Mouse (Mus musculus): ENCODE measurements around the gene Tnp1. TPM values are rescaled to one million over a fixed set of nuclear protein-coding genes. Genes with fewer than 3 reads are reported as not detected.

The Tnp1 gene
- polyA plus RNA-seq, 1 experiment = not detected

- H3K27me3 ChIP-seq (ENCODE audit: control insufficient read depth, insufficient read depth, insufficient read length) = no peaks in the 10 kb centered on the region
- H3K4me3 ChIP-seq (ENCODE audit: insufficient read depth, poor library complexity, severe bottlenecking) = no peak overlapping the region
- H3ac ChIP-seq (ENCODE audit: control insufficient read depth, insufficient read length, low read depth) = no peak overlapping the region
- H3K79me3 ChIP-seq (ENCODE audit: low read depth) = no peaks in the 10 kb centered on the region
- H3K79me2 ChIP-seq (ENCODE audit: control insufficient read depth, insufficient read depth) = no peaks in the 10 kb centered on the region
- TF ChIP-seq CTCF (IDR thresholded peaks at IDR 0.05; ENCODE audit: control insufficient read depth, insufficient read depth, insufficient read length) (no peak), MAX (IDR thresholded peaks at IDR 0.05) (no peak), USF1 (IDR thresholded peaks at IDR 0.05; ENCODE audit: low read depth) (no peak), MYOD1 (IDR thresholded peaks at IDR 0.05; ENCODE audit: control insufficient read depth, insufficient read length, low read depth) (no peak), MYOG (IDR thresholded peaks at IDR 0.05; ENCODE audit: control insufficient read depth, extremely low read depth, insufficient read length) (no peak), FOSL1 (IDR thresholded peaks at IDR 0.05; ENCODE audit: insufficient read depth, low read length, poor library complexity, severe bottlenecking) (no peak), CEBPB (IDR thresholded peaks at IDR 0.05; ENCODE audit: low read depth) (no peak)
- H3K36me3 ChIP-seq (ENCODE audit: control insufficient read depth, insufficient read depth) = no peaks in the 10 kb centered on the region
Measured at GRCm38 (mm10) chr1:73055820-73056219, 40.1 kb upstream of the Tnp1 start.

GRCm38 (mm10) chr1:73055206-73055605 lies 39.5 kb upstream of the Tnp1 start:
- H3K27me3 ChIP-seq (ENCODE audit: control insufficient read depth, insufficient read depth, insufficient read length) = no peaks in the 10 kb centered on the region
- no peak for TF ChIP-seq MAX (IDR thresholded peaks at IDR 0.05)
- no peaks in the 10 kb centered on the region for H3K36me3 ChIP-seq (ENCODE audit: control insufficient read depth, insufficient read depth)
- H3K79me3 ChIP-seq (ENCODE audit: low read depth) = no peaks in the 10 kb centered on the region
- no peak overlapping the region for H3ac ChIP-seq (ENCODE audit: control insufficient read depth, insufficient read length, low read depth)
- H3K4me3 ChIP-seq (ENCODE audit: insufficient read depth, poor library complexity, severe bottlenecking) = no peak overlapping the region
- H3K79me2 ChIP-seq (ENCODE audit: control insufficient read depth, insufficient read depth) = no peaks in the 10 kb centered on the region

GRCm38 (mm10) chr1:73053545-73054326 lies 38.0 kb upstream of the Tnp1 start:
- H3K36me3 ChIP-seq (ENCODE audit: control insufficient read depth, insufficient read depth) = no peaks in the 10 kb centered on the region
- no peaks in the 10 kb centered on the region for H3K79me2 ChIP-seq (ENCODE audit: control insufficient read depth, insufficient read depth)
- H3K27me3 ChIP-seq (ENCODE audit: control insufficient read depth, insufficient read depth, insufficient read length) = no peaks in the 10 kb centered on the region
- no peak overlapping the region for H3K4me3 ChIP-seq (ENCODE audit: insufficient read depth, poor library complexity, severe bottlenecking)
- no peaks in the 10 kb centered on the region for H3K79me3 ChIP-seq (ENCODE audit: low read depth)
- TF ChIP-seq CTCF (IDR thresholded peaks at IDR 0.05; ENCODE audit: control insufficient read depth, insufficient read depth, insufficient read length) = no peak
- TF ChIP-seq FOSL1 (IDR thresholded peaks at IDR 0.05; ENCODE audit: insufficient read depth, low read length, poor library complexity, severe bottlenecking) = no peak
- TF ChIP-seq MAX (IDR thresholded peaks at IDR 0.05) = no peak
- no peak for TF ChIP-seq MYOG (IDR thresholded peaks at IDR 0.05; ENCODE audit: control insufficient read depth, extremely low read depth, insufficient read length)
- TF ChIP-seq CEBPB (IDR thresholded peaks at IDR 0.05; ENCODE audit: low read depth) = no peak
- no peak for TF ChIP-seq USF1 (IDR thresholded peaks at IDR 0.05; ENCODE audit: low read depth)
- TF ChIP-seq MYOD1 (IDR thresholded peaks at IDR 0.05; ENCODE audit: control insufficient read depth, insufficient read length, low read depth) = no peak
- H3ac ChIP-seq (ENCODE audit: control insufficient read depth, insufficient read length, low read depth) = no peak overlapping the region

- H3K36me3 ChIP-seq (ENCODE audit: control insufficient read depth, insufficient read depth) = no peaks in the 10 kb centered on the region
- no peak overlapping the region for H3ac ChIP-seq (ENCODE audit: control insufficient read depth, insufficient read length, low read depth)
- TF ChIP-seq USF1 (IDR thresholded peaks at IDR 0.05; ENCODE audit: low read depth) (no peak), FOSL1 (IDR thresholded peaks at IDR 0.05; ENCODE audit: insufficient read depth, low read length, poor library complexity, severe bottlenecking) (no peak), MAX (IDR thresholded peaks at IDR 0.05) (no peak)
- H3K27me3 ChIP-seq (ENCODE audit: control insufficient read depth, insufficient read depth, insufficient read length) = no peaks in the 10 kb centered on the region
- no peaks in the 10 kb centered on the region for H3K79me2 ChIP-seq (ENCODE audit: control insufficient read depth, insufficient read depth)
- no peak overlapping the region for H3K4me3 ChIP-seq (ENCODE audit: insufficient read depth, poor library complexity, severe bottlenecking)
- H3K79me3 ChIP-seq (ENCODE audit: low read depth) = no peaks in the 10 kb centered on the region
Measured at GRCm38 (mm10) chr1:73046896-73047672, 31.4 kb upstream of the Tnp1 start.

- TF ChIP-seq MYOG (IDR thresholded peaks at IDR 0.05; ENCODE audit: control insufficient read depth, extremely low read depth, insufficient read length) (no peak), MYOD1 (IDR thresholded peaks at IDR 0.05; ENCODE audit: control insufficient read depth, insufficient read length, low read depth) (no peak), MAX (IDR thresholded peaks at IDR 0.05) (no peak), CEBPB (IDR thresholded peaks at IDR 0.05; ENCODE audit: low read depth) (no peak), USF1 (IDR thresholded peaks at IDR 0.05; ENCODE audit: low read depth) (no peak), FOSL1 (IDR thresholded peaks at IDR 0.05; ENCODE audit: insufficient read depth, low read length, poor library complexity, severe bottlenecking) (no peak), CTCF (IDR thresholded peaks at IDR 0.05; ENCODE audit: control insufficient read depth, insufficient read depth, insufficient read length) (no peak)
- no peak overlapping the region for H3K4me3 ChIP-seq (ENCODE audit: insufficient read depth, poor library complexity, severe bottlenecking)
- H3K36me3 ChIP-seq (ENCODE audit: control insufficient read depth, insufficient read depth) = no peaks in the 10 kb centered on the region
- H3K79me2 ChIP-seq (ENCODE audit: control insufficient read depth, insufficient read depth) = no peaks in the 10 kb centered on the region
- no peak overlapping the region for H3ac ChIP-seq (ENCODE audit: control insufficient read depth, insufficient read length, low read depth)
- no peaks in the 10 kb centered on the region for H3K27me3 ChIP-seq (ENCODE audit: control insufficient read depth, insufficient read depth, insufficient read length)
- H3K79me3 ChIP-seq (ENCODE audit: low read depth) = no peaks in the 10 kb centered on the region
Measured at GRCm38 (mm10) chr1:73045948-73046685, 30.4 kb upstream of the Tnp1 start.

Measured in C2C12 (cell line).